Mouse (Mus musculus): ENCODE measurements at regions not wholly inside any gene's neighbourhood (a gene's known extent, or its start where the extent isn't known, plus 50 kb on each side); places are given as distances from the start of the nearest gene placed in this dataset.

DNA sequence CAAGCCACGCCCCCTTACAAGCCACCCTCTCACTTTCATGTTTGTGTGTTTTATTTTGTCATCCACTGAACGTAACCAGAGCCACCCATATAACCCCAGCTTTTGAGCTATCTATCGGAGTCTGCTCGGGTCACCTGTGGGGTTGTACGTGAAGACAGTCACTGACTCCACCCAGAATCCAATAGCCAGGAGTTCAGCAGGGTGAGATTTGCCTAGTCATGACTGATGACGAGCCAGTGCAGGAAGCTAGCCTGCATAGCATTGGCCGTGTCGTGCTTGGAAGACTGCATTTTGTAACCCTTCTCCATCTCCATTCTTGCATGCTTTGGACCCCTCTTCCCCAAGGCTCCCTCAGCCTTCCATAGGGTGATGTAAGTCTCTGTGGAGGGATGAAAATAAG, 243.3 kb upstream of the Nr5a2 start:
- no peak for DNase-seq

- no peak for DNase-seq
Observed at GRCm38 (mm10) chr1:137200931-137201330, 240.7 kb upstream of the Nr5a2 start.

DNA sequence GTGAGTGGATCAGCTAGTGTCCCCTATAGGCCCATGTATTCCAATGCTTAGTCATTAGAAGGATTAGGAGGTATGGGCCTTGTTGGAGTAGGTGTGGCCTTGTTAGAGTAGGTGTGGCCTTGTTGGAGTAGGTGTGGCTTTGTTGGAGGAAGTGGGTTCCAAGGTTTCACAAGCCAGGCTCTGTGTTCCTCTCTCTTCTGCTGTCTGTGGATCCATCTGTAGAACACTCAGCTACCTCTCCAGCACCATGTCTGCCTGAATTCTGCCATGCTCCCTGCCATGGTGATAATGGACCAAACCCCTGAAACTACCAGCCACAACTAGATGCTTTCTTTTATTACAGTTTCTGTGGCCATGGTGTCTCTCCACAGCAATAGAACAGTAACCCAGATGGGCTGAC, 235.7 kb upstream of the Nr5a2 start:
- no peak for DNase-seq

DNA sequence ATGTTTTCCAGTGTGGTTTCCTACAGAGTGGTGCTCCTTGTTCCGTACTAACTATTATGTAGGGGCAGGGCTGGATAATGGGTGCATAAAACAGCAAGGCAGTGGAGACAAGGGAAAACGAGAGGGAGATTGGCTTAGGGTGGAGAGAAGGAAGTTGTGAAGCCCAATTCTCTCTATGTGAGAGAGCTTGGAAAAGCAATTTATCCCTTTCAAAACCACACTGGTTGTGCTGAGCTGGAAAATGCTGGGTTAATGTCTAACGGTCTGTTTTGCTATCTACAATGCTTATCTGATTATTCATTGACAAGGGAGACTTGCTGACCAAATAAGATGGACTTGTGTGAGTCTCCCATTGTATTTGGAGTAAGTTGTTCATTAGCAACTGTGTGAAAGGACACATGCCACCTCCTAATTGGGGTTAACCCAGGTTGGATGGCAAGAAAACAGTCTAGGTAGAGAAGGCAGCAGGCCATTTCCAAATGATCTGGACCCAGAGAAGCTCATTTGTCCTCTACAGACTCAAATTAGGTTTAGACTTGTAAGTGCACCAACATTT, 234.9 kb upstream of the Nr5a2 start:
- no peak for DNase-seq

DNA sequence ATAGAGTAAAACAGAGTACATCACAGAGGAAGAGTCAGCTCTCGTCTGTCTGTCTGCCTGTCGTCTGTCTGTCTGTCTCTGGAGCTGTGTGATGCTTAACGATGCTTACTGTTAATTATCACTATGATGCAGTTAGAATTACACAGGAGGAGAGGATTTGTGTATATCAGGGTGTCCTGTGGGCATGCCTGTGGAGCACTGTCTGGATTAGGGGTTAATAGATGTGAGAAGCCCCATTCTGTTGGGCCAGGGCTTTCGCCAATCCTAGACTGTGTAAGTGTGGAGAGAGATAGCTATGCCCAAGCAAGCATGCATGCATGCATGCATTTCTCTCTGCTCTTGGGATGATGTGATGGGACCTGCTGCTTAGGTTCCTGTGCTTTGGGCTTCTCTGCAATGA, 218.0 kb upstream of the Nr5a2 start:
- no peak for DNase-seq

GRCm38 (mm10) chr1:137176696-137177095, 216.4 kb upstream of the Nr5a2 start:
- DNase-seq: no peak

GRCm38 (mm10) chr1:137174081-137174480, 213.8 kb upstream of the Nr5a2 start:
- DNase-seq: no peak

DNA sequence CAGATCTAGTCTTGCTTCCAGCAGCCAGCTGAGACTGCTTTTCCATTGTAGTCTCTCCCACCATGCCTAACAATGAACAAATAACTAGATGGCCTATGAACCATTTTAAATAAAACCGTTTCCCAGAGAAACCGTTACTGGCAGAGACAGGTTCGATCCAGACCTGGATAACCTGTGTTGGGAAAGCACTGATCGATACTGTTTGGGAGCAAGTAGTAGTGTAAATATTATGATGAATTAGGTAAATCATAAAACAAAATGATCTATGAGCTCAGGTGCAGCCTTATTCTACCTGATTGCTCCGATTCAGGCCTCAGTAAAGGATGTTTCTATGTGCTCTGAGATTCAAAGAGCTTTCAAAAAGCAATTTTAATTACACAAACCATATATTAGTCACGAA, 211.9 kb upstream of the Nr5a2 start:
- no peak for DNase-seq

- no peak for DNase-seq
Observed at GRCm38 (mm10) chr1:137171451-137171850, 211.2 kb upstream of the Nr5a2 start.

GRCm38 (mm10) chr1:137147891-137148290, 187.6 kb upstream of the Nr5a2 start:
- DNase-seq: no peak

- DNase-seq: no peak
Observed at GRCm38 (mm10) chr1:137141879-137142570, 181.8 kb upstream of the Nr5a2 start.

- DNase-seq: no peak
Observed at GRCm38 (mm10) chr1:137141372-137141771, 181.1 kb upstream of the Nr5a2 start.

- DNase-seq: no peak
Observed at GRCm38 (mm10) chr1:137136156-137136555, 175.9 kb upstream of the Nr5a2 start.

- DNase-seq: no peak
Observed at GRCm38 (mm10) chr1:137133734-137134133, 173.5 kb upstream of the Nr5a2 start.

GRCm38 (mm10) chr1:137130264-137130663, 170.0 kb upstream of the Nr5a2 start:
- no peak for DNase-seq

- no peak for DNase-seq
Observed at GRCm38 (mm10) chr1:137129116-137129515, 168.9 kb upstream of the Nr5a2 start.

DNA sequence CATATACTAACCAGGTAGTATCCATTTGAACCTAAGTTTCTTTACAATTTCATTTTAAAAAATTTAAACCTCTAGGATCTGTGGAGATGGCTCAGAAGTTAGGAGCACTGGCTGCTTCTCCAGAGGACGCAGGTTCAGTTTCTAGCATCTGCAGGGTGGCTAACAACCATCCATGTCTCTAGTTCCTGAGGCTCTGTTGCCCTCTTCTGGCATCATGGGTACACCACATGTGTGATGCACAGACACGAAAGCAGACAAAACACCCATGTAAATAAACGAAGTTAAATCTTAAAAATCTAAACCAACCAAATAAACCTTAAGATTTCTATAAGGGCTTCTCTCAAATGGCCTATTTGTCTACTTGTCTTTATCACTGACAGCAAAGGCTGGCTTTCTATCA, 157.6 kb upstream of the Nr5a2 start:
- DNase-seq: no peak

- no peak for DNase-seq
Observed at GRCm38 (mm10) chr1:137106444-137106843, 146.2 kb upstream of the Nr5a2 start.

GRCm38 (mm10) chr1:137091762-137092161, 131.5 kb upstream of the Nr5a2 start:
- no peak for DNase-seq

- no peak for DNase-seq
Observed at GRCm38 (mm10) chr1:137088148-137088547, 127.9 kb upstream of the Nr5a2 start.

GRCm38 (mm10) chr1:137086766-137087165, 126.5 kb upstream of the Nr5a2 start:
- DNase-seq: no peak

DNA sequence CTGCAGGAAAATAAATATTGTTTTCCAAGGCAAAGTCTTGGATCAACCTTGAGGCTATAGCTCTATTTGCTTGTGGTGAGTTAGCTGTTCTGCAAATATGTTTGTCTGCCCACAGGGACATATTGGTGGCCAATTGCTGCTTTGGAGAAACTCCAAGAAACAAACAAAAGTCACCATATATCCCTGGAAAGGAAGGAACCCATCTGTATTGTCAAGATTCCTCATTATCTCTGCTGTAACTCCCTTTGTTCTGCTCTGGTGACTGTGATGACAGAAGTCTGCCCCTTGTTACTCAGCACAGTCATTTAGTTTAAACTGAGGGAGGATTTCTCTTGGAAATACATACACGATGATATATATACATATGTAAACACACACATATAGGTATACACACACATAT, 123.3 kb upstream of the Nr5a2 start:
- no peak for DNase-seq

DNA sequence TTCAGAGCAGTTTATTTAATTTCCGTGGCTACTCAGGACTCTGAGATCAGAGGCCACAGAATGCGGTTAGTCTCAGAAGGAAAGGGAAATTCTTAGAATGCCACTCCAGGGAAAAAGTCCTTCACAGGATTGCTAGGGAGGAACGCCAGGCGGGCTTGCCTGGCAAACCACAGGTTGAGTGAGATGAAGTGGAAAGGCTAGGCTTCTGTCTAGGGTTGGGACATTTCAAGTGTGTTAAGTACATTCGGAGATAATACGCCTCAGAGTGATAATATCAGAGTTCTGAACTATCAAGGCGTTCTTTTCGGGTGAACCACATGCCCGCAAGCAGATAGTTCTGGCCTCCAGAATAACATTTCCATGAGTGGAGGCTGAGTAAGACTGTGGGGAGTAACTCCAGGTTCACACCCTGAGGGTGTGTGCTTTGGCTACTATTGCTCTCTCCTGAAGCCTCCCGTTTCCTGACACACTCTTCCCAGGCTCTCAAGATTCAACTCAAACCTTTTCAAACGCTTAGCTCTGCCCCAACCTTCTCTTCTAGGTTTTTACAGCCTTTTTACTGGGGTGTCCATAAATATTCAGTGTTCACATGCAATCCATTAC, 119.3 kb upstream of the Nr5a2 start:
- no peak for DNase-seq

DNA sequence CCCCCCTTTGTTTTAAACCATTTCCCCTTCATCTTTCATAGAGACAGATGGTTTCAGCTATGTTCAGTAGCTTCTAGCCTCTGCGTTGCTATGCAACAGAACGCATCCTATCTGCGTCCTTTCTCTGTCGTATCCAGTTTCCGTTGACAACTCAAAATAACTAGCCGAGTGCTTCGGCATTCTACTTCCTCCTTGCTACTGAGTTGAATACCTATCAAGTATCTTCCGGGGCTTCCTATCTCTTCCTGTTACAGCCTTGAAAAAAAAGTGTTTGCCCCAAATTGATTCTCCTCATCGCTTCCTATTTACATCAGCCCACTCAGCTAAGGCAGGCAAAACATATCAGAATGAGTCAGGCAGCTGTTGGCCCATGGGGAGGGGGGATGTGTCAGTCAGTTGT, 114.5 kb upstream of the Nr5a2 start:
- DNase-seq: no peak
